Comparison of ENCODE assay signal across 14 mouse cellular contexts in genomic region chr12:111328360-111328759, GRCm38 (mm10). TPM values are rescaled to one million over a fixed set of nuclear protein-coding genes. Genes with fewer than 3 reads are reported as not detected.
DNase-seq lines count a peak whose midpoint lies in the region; ATAC-seq and TF ChIP-seq lines count a peak whose summit lies in the region.
"Had no signal": no experiment of that assay in that cellular context is flagged by ENCODE, and none has a peak within 500 bp of the region (broad histone marks: within the 10 kb centered on the region; RNA-seq: fewer than 3 reads in every experiment).

No protein-coding gene starts in this region.

- peak in 1 of 2 experiments; percentile 48; a peak in 2 of 4 replicates for TF ChIP-seq CTCF in CH12.LX (conservative IDR thresholded peaks at IDR 0.05 in 1 of 2, IDR thresholded peaks at IDR 0.05 in 1 of 2; ENCODE audit: low read depth in 2 of 2, low read length in 2 of 2)

- no peak for TF ChIP-seq EP300 in CH12.LX (IDR thresholded peaks at IDR 0.05; ENCODE audit: low read length)

- 0 out of 2 replicates have a peak, but pooled peaks have one; percentile 18 for ATAC-seq in intestine, embryonic 15.5 days
- ATAC-seq in intestine, embryonic 16.5 days: no peak; the same call in 1 of the 2 replicates
- ATAC-seq in common myeloid progenitor, adult 5-6 weeks (replicated peaks; ENCODE audit: low read depth, poor library complexity, severe bottlenecking): peak; percentile 77
- ATAC-seq in CD4-positive, CD25-positive, alpha-beta regulatory T cell, adult 4 months: no peak
- ATAC-seq: midbrain, embryonic 16.5 days had no signal

- no peak for TF ChIP-seq POLR2A in CH12.LX (IDR thresholded peaks at IDR 0.05; ENCODE audit: low read depth, low read length)

- H3K27ac ChIP-seq in intestine, embryonic 15.5 days: no peak overlapping the region
- no peak overlapping the region for H3K27ac ChIP-seq in intestine, embryonic 16.5 days (ENCODE audit: low read length)
- H3K27ac ChIP-seq in CH12.LX (ENCODE audit: insufficient read depth, low read depth): no peak overlapping the region
- H3K27ac ChIP-seq: heart, embryonic 10.5 days; hindbrain, embryonic 15.5 days; liver, embryonic 15.5 days had no signal

- no peak overlapping the region for H3K4me3 ChIP-seq in intestine, embryonic 15.5 days (replicated peaks)
- H3K4me3 ChIP-seq in intestine, embryonic 16.5 days (ENCODE audit: low read length): no peak overlapping the region
- H3K4me3 ChIP-seq in CH12.LX (replicated peaks in 1 of 3; ENCODE audit: low read depth in 2 of 3, low read length in 2 of 3, poor library complexity in 1 of 3): no peak overlapping the region
- H3K4me3 ChIP-seq: heart, embryonic 10.5 days; hindbrain, embryonic 15.5 days; liver, embryonic 15.5 days had no signal

- no peak overlapping the region for H3K4me2 ChIP-seq in intestine, embryonic 15.5 days (replicated peaks)
- no peak overlapping the region for H3K4me2 ChIP-seq in intestine, embryonic 16.5 days (ENCODE audit: low read depth, low read length)
- no peak overlapping the region for H3K4me2 ChIP-seq in CH12.LX (ENCODE audit: insufficient read depth, low read depth, poor library complexity, severe bottlenecking)
- H3K4me2 ChIP-seq: hindbrain, embryonic 15.5 days; liver, embryonic 15.5 days had no signal

- no peaks in the 10 kb centered on the region for H3K9me3 ChIP-seq in intestine, embryonic 15.5 days
- H3K9me3 ChIP-seq in intestine, embryonic 16.5 days (ENCODE audit: control insufficient read depth, low read length): no peaks in the 10 kb centered on the region
- H3K9me3 ChIP-seq in CH12.LX (replicated peaks; ENCODE audit: low read length): no peaks in the 10 kb centered on the region
- H3K9me3 ChIP-seq: heart, embryonic 10.5 days; hindbrain, embryonic 15.5 days; liver, embryonic 15.5 days had no signal

- peaks cover 53% of the 10 kb centered on the region for H3K36me3 ChIP-seq in intestine, embryonic 15.5 days
- peaks cover 31% of the 10 kb centered on the region for H3K36me3 ChIP-seq in intestine, embryonic 16.5 days (ENCODE audit: control insufficient read depth, insufficient read depth, low read length)
- peaks cover 13 to 60% of the 10 kb centered on the region in 2 experiments for H3K36me3 ChIP-seq in CH12.LX (replicated peaks in 1 of 2; ENCODE audit: control insufficient read depth in 1 of 2, insufficient read depth in 1 of 2, low read length in 1 of 2)

- no peak for DNase-seq in CH12.LX (ENCODE audit: extremely low read depth)
- DNase-seq in lung, postnatal 25 days (ENCODE audit: low spot score): peak; percentile 48
- DNase-seq in urinary bladder, adult 2 months (ENCODE audit: low spot score): no peak
- no peak for DNase-seq in c-Kit-positive CD71-positive TER-119-positive erythroid progenitor cells, embryonic 14.5 days (ENCODE audit: low spot score)
- DNase-seq: kidney, postnatal 14 days; right cerebral cortex, adult 18-20 months had no signal

- H3K9ac ChIP-seq in intestine, embryonic 15.5 days: no peak overlapping the region
- no peak overlapping the region for H3K9ac ChIP-seq in intestine, embryonic 16.5 days (ENCODE audit: low read depth, low read length)
- H3K9ac ChIP-seq in CH12.LX (ENCODE audit: insufficient read depth, low read depth): no peak overlapping the region
- H3K9ac ChIP-seq: hindbrain, embryonic 15.5 days; liver, embryonic 15.5 days had no signal

- no peaks in the 10 kb centered on the region for H3K4me1 ChIP-seq in intestine, embryonic 15.5 days (replicated peaks)
- no peaks in the 10 kb centered on the region; the same call in 1 of the 2 replicates for H3K4me1 ChIP-seq in intestine, embryonic 16.5 days (ENCODE audit: control insufficient read depth, insufficient read depth, low read length)
- H3K4me1 ChIP-seq in CH12.LX (ENCODE audit: control insufficient read depth in 1 of 2, insufficient read depth in 2 of 2): peaks cover 47 to 73% of the 10 kb centered on the region in 2 experiments
- H3K4me1 ChIP-seq: heart, embryonic 10.5 days; hindbrain, embryonic 15.5 days; liver, embryonic 15.5 days had no signal

- WGBS in intestine, embryonic 15.5 days: 80% methylated on average over 6 of the region's 6 CpGs
- 81% methylated on average over 6 of the region's 6 CpGs for WGBS in intestine, embryonic 16.5 days

- peak; percentile 4 for TF ChIP-seq RAD21 in CH12.LX (IDR thresholded peaks at IDR 0.05; ENCODE audit: low read depth, low read length)

- dilution Hi-C loops in CH12.LX (cut with MboI; ENCODE audit: extremely low pct_ligation_motif_present, extremely low pct_unique_long_range_greater_than_20kb, low sequenced_read_pairs): no loop called here

- no peaks in the 10 kb centered on the region for H3K27me3 ChIP-seq in intestine, embryonic 15.5 days (replicated peaks)
- H3K27me3 ChIP-seq in intestine, embryonic 16.5 days (replicated peaks; ENCODE audit: control insufficient read depth, insufficient read depth, low read length): no peaks in the 10 kb centered on the region
- no peaks in the 10 kb centered on the region for H3K27me3 ChIP-seq in CH12.LX (replicated peaks)
- H3K27me3 ChIP-seq: hindbrain, embryonic 15.5 days; liver, embryonic 15.5 days had no signal

- H3K79me2 ChIP-seq in CH12.LX (replicated peaks; ENCODE audit: control insufficient read depth, extremely low read depth, insufficient read depth, poor library complexity, severe bottlenecking): no peaks in the 10 kb centered on the region; the same call in 1 of the 2 replicates

- in situ Hi-C loops in CH12.LX (cut with MboI; ENCODE audit: low pct_ligation_motif_present, low pct_unique_long_range_greater_than_20kb, low sequenced_read_pairs): no loop called here

TF ChIP-seq in CH12.LX, 34 proteins besides CTCF, POLR2A, EP300 and RAD21:
- no peak for TF ChIP-seq USF1 (IDR thresholded peaks at IDR 0.05; ENCODE audit: low read depth, low read length)
- no peak for TF ChIP-seq ZNF384 (IDR thresholded peaks at IDR 0.05; ENCODE audit: low read depth, low read length)
- no peak for TF ChIP-seq MYC (IDR thresholded peaks at IDR 0.05; ENCODE audit: low read depth, low read length)
- no peak for TF ChIP-seq BHLHE40 (IDR thresholded peaks at IDR 0.05; ENCODE audit: low read depth, low read length)
- no peak for TF ChIP-seq MEF2A (IDR thresholded peaks at IDR 0.05; ENCODE audit: borderline replicate concordance, low read depth, low read length)
- TF ChIP-seq GABPA (IDR thresholded peaks at IDR 0.05; ENCODE audit: insufficient replicate concordance, low read depth, low read length): no peak
- no peak for TF ChIP-seq CHD2 (IDR thresholded peaks at IDR 0.05; ENCODE audit: low read length)
- TF ChIP-seq TCF12 (IDR thresholded peaks at IDR 0.05; ENCODE audit: low read depth, low read length): no peak
- TF ChIP-seq IRF4 (IDR thresholded peaks at IDR 0.05; ENCODE audit: low read depth, low read length): no peak
- no peak for TF ChIP-seq ELF1 (IDR thresholded peaks at IDR 0.05; ENCODE audit: low read depth, low read length)
- TF ChIP-seq NELFE (IDR thresholded peaks at IDR 0.05; ENCODE audit: low read depth, low read length): no peak
- no peak for TF ChIP-seq ZKSCAN1 (IDR thresholded peaks at IDR 0.05; ENCODE audit: borderline replicate concordance, low read depth, low read length)
- TF ChIP-seq USF2 (conservative IDR thresholded peaks at IDR 0.05; ENCODE audit: low read depth, low read length): no peak
- TF ChIP-seq POLR2AphosphoS2 (IDR thresholded peaks at IDR 0.05; ENCODE audit: low read depth, low read length): no peak
- TF ChIP-seq JUND (conservative IDR thresholded peaks at IDR 0.05; ENCODE audit: low read depth, low read length): no peak
- TF ChIP-seq ETS1 (conservative IDR thresholded peaks at IDR 0.05; ENCODE audit: low read depth, low read length): no peak
- no peak for TF ChIP-seq MXI1 (IDR thresholded peaks at IDR 0.05; ENCODE audit: low read depth, low read length)
- TF ChIP-seq PAX5 (IDR thresholded peaks at IDR 0.05; ENCODE audit: low read length): no peak
- no peak for TF ChIP-seq RCOR1 (conservative IDR thresholded peaks at IDR 0.05; ENCODE audit: low read depth, low read length)

RNA-seq across cellular contexts. Expression of gene Cdc42bpb, which starts 49.2 kb away (rescaled TPM):
- 31.8 and 33.9 TPM in 2 replicates for polyA plus RNA-seq in intestine, embryonic 15.5 days (2015; fragmentation: Nextera tagmentation; extraction: Ambion mirVana)
- 30.1 and 32.5 TPM in 2 replicates for polyA plus RNA-seq in intestine, embryonic 16.5 days (2015; fragmentation: Nextera tagmentation; extraction: Ambion mirVana)
- total RNA-seq in CH12.LX (2012; rRNA removed) (20.6 and 25.4 TPM in 2 replicates), CH12.LX (2014; rRNA removed) (12.9 and 16.7 TPM in 2 replicates)
- 22.9 and 29.7 TPM in 2 replicates for polyA plus RNA-seq in CH12.LX (2012; ENCODE audit: insufficient read length, low read depth)
- 2.0 and 2.4 TPM in 2 replicates for total RNA-seq in common myeloid progenitor, adult 5-6 weeks (2017)
- 143 and 148 TPM in 2 replicates for polyA plus RNA-seq in urinary bladder, adult 2 months (2012; rRNA removed)
- polyA plus RNA-seq in CD4-positive, CD25-positive, alpha-beta regulatory T cell, adult 4 months (2017; shearing (Covaris generic)): under 1 TPM; 0.32 to 0.43 TPM

RNA-seq across cellular contexts. Expression of gene Amn, which starts 57.5 kb away (rescaled TPM):
- polyA plus RNA-seq in intestine, embryonic 15.5 days (2015; fragmentation: Nextera tagmentation; extraction: Ambion mirVana): 127 and 149 TPM in 2 replicates
- 233 and 312 TPM in 2 replicates for polyA plus RNA-seq in intestine, embryonic 16.5 days (2015; fragmentation: Nextera tagmentation; extraction: Ambion mirVana)
- total RNA-seq in CH12.LX (2012; rRNA removed) (0.55 and 1.1 TPM in 2 replicates), CH12.LX (2014; rRNA removed) (0.62 TPM in 1 of 2 replicates, not detected in the other)
- polyA plus RNA-seq in CH12.LX (2012; ENCODE audit: insufficient read length, low read depth): 0.61 and 0.79 TPM in 2 replicates
- not detected in 2 replicates for total RNA-seq in common myeloid progenitor, adult 5-6 weeks (2017)
- 2.3 and 4.1 TPM in 2 replicates for polyA plus RNA-seq in urinary bladder, adult 2 months (2012; rRNA removed)
- polyA plus RNA-seq in CD4-positive, CD25-positive, alpha-beta regulatory T cell, adult 4 months (2017; shearing (Covaris generic)): not detected

Comparison
In these comparisons a context has a peak if more than half of its experiments do, and no peak if none do; other contexts are left out.
1. ATAC-seq: peak in intestine, embryonic 15.5 days (single experiment) and common myeloid progenitor, adult 5-6 weeks (single experiment); none in intestine, embryonic 16.5 days (single experiment) and CD4-positive, CD25-positive, alpha-beta regulatory T cell, adult 4 months (single experiment).
2. RNA of gene Cdc42bpb, which starts 49.2 kb away (polyA plus RNA-seq): 143 to 148 TPM in urinary bladder, adult 2 months, 30.1 to 32.5 TPM in intestine, embryonic 16.5 days, 31.8 to 33.9 TPM in intestine, embryonic 15.5 days and 22.9 to 29.7 TPM in CH12.LX; 0.32 to 0.43 TPM in CD4-positive, CD25-positive, alpha-beta regulatory T cell, adult 4 months; every median in the first group is over 10 times any median in the second.
3. RNA of gene Amn, which starts 57.5 kb away (polyA plus RNA-seq): 233 to 312 TPM in intestine, embryonic 16.5 days and 127 to 149 TPM in intestine, embryonic 15.5 days; 2.3 to 4.1 TPM in urinary bladder, adult 2 months, 0.61 to 0.79 TPM in CH12.LX and not detected in CD4-positive, CD25-positive, alpha-beta regulatory T cell, adult 4 months; every median in the first group is over 10 times any median in the second.